Mouse (Mus musculus) mouse embryonic stem cell (cell line): ENCODE data around the gene 4930447C04Rik.

ENCODE experiments used
- in situ Hi-C, 2 experiments: fragments of 300-500 bp; cut with MboI; formaldehyde crosslinking; loops; 1 replicate in 1 of 2; 3 replicates in 1 of 2; pipeline ENCODE4 v1.14.3; 2019 to 2020; ENCODE audit warnings: low sequenced_read_pairs in 2 of 2, low pct_unique_long_range_greater_than_20kb in 1 of 2, mixed read lengths in 1 of 2; ENCODE audit not compliant: unreplicated experiment in 1 of 2

The 4930447C04Rik gene

DNA sequence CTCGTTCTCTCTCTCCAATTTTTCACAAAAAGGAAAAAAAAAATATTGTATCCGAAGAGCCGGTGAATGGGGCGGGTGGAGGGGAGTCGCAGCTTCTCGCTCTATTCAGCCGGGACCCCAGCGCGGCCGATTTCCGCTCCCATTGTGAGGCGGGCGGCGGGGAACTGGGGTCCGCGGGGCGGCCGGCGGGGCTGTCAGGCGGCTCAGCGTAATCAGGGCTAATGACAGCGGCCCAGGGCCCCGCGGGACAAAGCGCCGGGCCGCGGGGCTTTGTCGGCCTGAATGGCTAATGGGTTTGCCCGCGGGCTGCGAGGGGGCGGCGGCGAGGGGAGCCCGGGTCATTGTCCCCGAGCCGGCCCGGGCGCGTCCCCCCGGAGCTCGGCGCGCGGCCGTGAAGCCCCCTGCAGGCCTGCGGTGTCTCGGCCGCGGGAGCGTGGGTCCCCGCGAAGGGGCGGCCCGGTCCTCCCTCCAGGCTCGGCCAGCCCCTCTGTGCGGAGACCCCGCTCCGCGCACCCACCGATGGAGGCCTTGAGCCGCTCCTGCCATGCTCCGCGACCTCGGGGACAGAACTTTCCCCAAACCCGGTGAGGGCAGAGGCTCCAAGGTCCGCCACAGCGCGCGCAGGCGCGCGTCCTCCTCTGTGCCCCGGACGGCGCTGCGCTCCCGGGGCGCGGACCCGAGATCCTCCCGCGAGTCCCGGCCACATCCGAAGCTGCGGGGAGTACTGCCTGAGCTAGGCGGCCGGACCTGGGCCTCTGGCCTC is 4.9 kb upstream of the 4930447C04Rik start:
- in situ Hi-C loops: no loop called here

GRCm38 (mm10) chr12:72944411-72945225 is 4.0 kb upstream of the 4930447C04Rik start:
- in situ Hi-C loops: no loop called here

GRCm38 (mm10) chr12:72943574-72944110 is 3.1 kb upstream of the 4930447C04Rik start:
- in situ Hi-C loops: no loop called here

DNA sequence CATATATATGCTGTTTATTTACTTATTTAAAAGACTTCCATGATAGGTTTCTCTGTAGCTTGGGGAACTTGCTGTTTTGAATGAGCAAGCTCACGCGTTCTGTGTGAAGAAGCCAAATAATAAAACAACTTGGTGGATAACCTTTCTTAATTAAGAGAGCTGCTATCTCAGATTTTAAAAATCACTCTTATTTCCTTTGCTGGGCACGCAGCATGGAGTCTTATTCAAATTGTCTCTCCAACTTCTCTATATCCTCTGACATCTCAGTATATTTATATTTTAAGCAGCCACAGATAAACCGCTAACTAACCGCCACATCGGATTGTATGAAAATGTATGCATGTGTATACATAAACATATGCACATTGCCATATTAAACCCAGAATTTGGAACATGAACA is 1.6 kb upstream of the 4930447C04Rik start:
- in situ Hi-C loops: no loop called here

GRCm38 (mm10) chr12:72941398-72942051 is 951 bp upstream of the 4930447C04Rik start:
- in situ Hi-C loops: no loop called here

- in situ Hi-C loops: no loop called here
These were observed 336 bp upstream of the 4930447C04Rik start for GRCm38 (mm10) chr12:72940822-72941397.

DNA sequence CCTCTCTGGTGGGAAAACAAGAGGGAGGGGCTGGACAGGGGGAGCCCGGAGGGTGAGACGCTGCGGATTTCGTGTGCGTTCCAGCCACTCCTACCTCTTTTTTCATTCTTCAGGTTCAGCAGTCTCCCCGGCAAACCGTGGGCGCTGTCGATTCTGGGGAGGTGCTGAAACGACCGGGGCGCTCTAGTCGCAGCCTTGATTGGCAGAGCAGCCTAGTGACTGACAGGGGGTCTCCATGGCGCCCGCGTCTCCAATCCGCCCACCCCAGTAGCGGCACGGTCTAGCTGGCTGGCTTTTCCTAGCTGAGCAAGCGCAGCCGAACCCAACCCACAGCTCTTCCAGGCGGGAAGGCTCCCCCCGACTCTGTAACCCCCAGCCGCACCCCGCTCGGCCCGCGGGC is 958 bp downstream of the 4930447C04Rik start, which contains the start of gene Six6:
Gene Six6 (plus strand): TSS at position 277 of the 400 bp plus-strand sequence.
- in situ Hi-C loops: no loop called here

DNA sequence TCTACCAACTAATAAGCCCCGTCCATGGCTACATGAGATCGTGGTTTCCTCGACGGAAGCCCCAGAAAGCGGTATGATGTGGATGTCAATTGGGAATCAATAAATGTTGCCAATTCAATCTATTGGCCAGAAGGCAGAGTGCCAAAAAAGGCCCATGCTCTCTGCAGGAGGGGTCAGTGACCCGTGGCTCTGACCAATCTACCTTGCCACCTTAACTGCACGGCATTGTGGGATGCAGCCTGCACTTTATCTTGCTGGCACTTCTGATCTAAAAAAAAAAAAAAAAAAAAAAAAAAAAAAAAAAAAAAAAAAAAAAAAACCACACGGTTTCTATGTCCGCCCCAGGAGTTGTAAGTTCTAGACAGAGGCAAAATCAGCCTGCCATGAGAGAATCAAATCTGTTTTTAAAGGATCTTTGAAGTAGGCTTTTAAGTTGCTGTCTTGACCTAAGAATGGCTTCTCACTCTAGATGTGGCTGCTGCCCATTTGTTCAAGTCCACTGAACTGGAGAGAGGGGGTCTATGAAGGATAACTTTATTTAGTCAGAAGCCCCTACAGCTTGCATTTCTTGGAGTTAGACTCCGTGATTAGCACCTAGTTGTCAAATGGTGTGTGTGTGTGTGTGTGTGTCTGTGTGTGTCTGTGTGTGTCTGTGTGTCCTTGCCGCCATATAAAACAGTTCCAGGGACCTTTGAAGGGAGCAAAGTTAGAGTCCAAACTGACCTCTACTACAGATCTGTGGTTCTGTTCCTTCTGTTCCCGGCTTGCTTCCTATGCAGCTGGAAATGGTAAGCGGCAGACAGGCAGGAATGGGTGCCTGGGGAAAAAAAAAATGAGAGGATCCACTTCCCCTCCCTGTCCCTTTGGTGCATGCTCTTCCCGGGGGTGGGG is 1.7 kb downstream of the 4930447C04Rik start:
- in situ Hi-C loops: no loop called here

DNA sequence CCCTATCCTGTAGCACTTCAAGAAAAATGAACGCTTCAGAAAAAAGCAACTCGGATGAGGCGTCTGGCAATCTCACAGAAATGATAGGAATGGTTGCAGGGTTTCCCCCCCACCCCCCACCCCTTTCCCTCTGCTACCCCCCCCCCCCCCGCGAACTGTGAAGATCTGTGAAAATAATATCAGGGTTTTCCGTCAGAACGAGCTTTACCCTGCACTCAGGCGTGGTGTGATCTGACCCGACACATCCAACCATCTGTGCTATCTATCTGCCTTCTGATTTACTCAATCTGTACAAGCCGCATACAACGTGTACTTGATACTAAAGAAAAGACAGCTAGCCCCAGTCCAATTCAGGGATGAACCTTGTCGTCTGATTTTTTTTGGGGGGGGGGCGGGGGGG is 2.4 kb downstream of the 4930447C04Rik start:
- in situ Hi-C loops: no loop called here

DNA sequence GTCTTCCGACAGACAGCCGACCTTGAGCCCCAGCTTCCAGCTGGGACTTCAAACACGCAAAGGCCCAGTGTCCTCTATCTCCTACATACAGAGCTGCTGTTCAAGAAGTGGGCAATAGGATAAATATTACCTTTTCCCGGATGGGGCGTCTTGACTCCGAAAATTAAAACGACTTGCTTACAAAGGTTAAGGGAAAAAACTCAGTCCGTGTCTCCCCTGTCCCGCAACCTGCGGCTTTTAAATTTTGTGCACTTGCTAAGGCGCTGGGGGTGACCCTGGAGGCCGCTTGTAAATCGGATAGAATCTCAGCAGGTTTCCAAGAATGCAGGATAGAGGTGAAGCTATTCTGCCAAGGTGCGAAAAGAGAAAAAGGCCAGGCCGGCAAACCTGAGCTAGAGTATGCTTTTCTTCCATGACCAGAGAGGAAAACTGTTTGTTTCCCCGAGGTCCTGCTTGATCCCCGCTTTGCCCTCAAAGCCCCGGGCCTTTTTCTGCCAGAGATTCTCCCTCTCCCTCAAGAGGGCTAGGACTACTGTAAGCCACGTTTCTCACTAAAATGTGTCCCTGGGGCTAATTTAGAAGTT is 2.9 kb downstream of the 4930447C04Rik start:
- in situ Hi-C loops: no loop called here

DNA sequence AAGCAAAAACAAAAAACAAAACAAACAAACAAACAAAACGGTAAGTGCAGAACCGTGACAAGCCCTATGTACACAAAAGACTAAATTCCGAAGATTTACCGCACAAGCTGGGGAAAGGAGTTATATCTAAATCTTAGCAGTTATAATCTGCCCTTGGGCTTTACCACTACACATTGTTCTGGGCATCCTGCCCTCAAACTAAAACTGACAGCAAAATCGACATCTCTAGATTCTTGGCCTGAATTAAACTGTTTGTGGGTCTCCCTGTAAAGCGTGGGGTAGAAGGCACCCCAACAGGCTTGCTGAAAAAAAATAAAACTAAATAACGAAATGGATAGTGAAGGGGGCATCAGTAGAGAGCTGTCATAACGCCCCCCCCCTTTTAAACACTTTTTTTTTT is 3.8 kb downstream of the 4930447C04Rik start:
- in situ Hi-C loops: no loop called here

GRCm38 (mm10) chr12:72917159-72917993 is 23.2 kb downstream of the 4930447C04Rik start:
- in situ Hi-C loops: no loop called here

- in situ Hi-C loops: no loop called here
These were observed 86.1 kb downstream of the 4930447C04Rik start for GRCm38 (mm10) chr12:72854377-72855032.

GRCm38 (mm10) chr12:72853406-72854076 is 87.0 kb downstream of the 4930447C04Rik start:
- in situ Hi-C loops: no loop called here

GRCm38 (mm10) chr12:72852264-72852663 is 88.3 kb downstream of the 4930447C04Rik start:
- in situ Hi-C loops: no loop called here

DNA sequence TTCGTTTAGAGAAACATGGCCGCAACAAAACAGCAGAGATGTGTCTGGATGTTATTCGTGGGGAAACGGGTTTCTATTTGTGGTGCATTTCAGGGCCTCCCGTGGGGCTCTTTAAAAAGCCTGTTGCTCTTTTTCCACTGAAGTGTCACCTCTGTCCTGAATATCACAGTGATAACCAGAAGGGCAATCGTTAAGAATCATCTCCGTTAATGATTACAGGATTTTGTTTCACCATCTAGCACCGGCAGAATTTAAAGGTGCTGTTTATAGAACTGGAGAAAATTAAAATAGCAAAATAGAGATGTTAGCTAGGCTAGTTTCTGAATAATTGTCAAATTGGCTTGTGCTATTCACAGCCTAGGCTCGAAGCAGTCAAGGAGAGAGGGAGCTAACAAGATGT is 90.4 kb downstream of the 4930447C04Rik start:
- in situ Hi-C loops: no loop called here
